ENCODE assay signal across 26 mouse cellular contexts in genomic region chr16:30937665-30938064, GRCm38 (mm10).
DNase-seq lines count a peak whose midpoint lies in the region; ATAC-seq lines count a peak whose summit lies in the region.
"Had no signal": no experiment of that assay in that cellular context is flagged by ENCODE, and none has a peak within 500 bp of the region (broad histone marks: within the 10 kb centered on the region; RNA-seq: fewer than 3 reads in every experiment).

No protein-coding gene starts in this region.

- no peaks in the 10 kb centered on the region for H3K9me3 ChIP-seq in heart, embryonic 12.5 days (replicated peaks)
- H3K9me3 ChIP-seq: embryonic facial prominence, embryonic 12.5 days; forebrain, embryonic 12.5 days; forebrain, embryonic 15.5 days; heart, embryonic 10.5 days; hindbrain, embryonic 10.5 days; hindbrain, embryonic 13.5 days had no signal

- 76% methylated on average over 3 of the region's 3 CpGs for WGBS in heart, embryonic 12.5 days

- no peak overlapping the region for H3K27ac ChIP-seq in heart, embryonic 12.5 days (ENCODE audit: poor library complexity, severe bottlenecking)
- H3K27ac ChIP-seq: embryonic facial prominence, embryonic 12.5 days; forebrain, embryonic 12.5 days; forebrain, embryonic 15.5 days; heart, adult 2 months; heart, embryonic 10.5 days; hindbrain, embryonic 10.5 days; hindbrain, embryonic 13.5 days had no signal

- no peaks in the 10 kb centered on the region for H3K36me3 ChIP-seq in heart, embryonic 12.5 days
- H3K36me3 ChIP-seq: embryonic facial prominence, embryonic 12.5 days; forebrain, embryonic 12.5 days; forebrain, embryonic 15.5 days; heart, embryonic 10.5 days; hindbrain, embryonic 10.5 days; hindbrain, embryonic 13.5 days had no signal

- H3K9ac ChIP-seq in heart, embryonic 12.5 days = no peak overlapping the region
- H3K9ac ChIP-seq: embryonic facial prominence, embryonic 12.5 days; forebrain, embryonic 12.5 days; forebrain, embryonic 15.5 days; hindbrain, embryonic 13.5 days had no signal

- H3K4me2 ChIP-seq in heart, embryonic 12.5 days = no peak overlapping the region
- H3K4me2 ChIP-seq: embryonic facial prominence, embryonic 12.5 days; forebrain, embryonic 12.5 days; forebrain, embryonic 15.5 days; hindbrain, embryonic 13.5 days had no signal

- no peak overlapping the region for H3K4me3 ChIP-seq in heart, embryonic 12.5 days
- H3K4me3 ChIP-seq: embryonic facial prominence, embryonic 12.5 days; erythroblast, embryonic 14.5 days; forebrain, embryonic 12.5 days; forebrain, embryonic 15.5 days; heart, adult 2 months; heart, embryonic 10.5 days; hindbrain, embryonic 10.5 days; hindbrain, embryonic 13.5 days had no signal

- peaks cover 11% of the 10 kb centered on the region for H3K4me1 ChIP-seq in heart, embryonic 12.5 days (replicated peaks)
- H3K4me1 ChIP-seq: forebrain, embryonic 15.5 days had no signal

- no peaks in the 10 kb centered on the region for H3K27me3 ChIP-seq in heart, embryonic 12.5 days (replicated peaks)
- H3K27me3 ChIP-seq: embryonic facial prominence, embryonic 12.5 days; forebrain, embryonic 12.5 days; forebrain, embryonic 15.5 days had no signal

- DNase-seq in heart, adult 11 months = peak; percentile 79
- DNase-seq in heart, postnatal 25 days (ENCODE audit: low spot score) = no peak
- peak; percentile 90 for DNase-seq in A20 (ENCODE audit: low read depth, low spot score)
- DNase-seq in NIH3T3 (ENCODE audit: low read depth) = peak; percentile 55
- DNase-seq in natural killer cell, adult 2 months (ENCODE audit: low spot score in 2 of 2) = peak; percentile 12 to 35
- no peak for DNase-seq in right cerebral cortex, postnatal 10 days (ENCODE audit: low spot score in 2 of 2)
- DNase-seq in thymus, postnatal 25 days = no peak
- DNase-seq: adrenal gland, adult 8-10 months; adrenal gland, postnatal 25 days; cerebellum, adult 11-12 months; cerebellum, adult 8-10 months; cerebellum, postnatal 14 days; gastrocnemius, postnatal 25 days; heart, adult 2 months; heart, postnatal 36 days had no signal

- intact Hi-C loops in heart, postnatal 25 days (cut with DNase I) = loop anchor here (2.0 to 5.0 kb wide), 4 partner anchors 33 to 337 kb away; no protein-coding TSS in a partner anchor

- ATAC-seq in heart, embryonic 12.5 days (ENCODE audit: insufficient number of reproducible peaks, low FRiP score) = no peak
- ATAC-seq: activated CD4-positive, CD25-positive, alpha-beta regulatory T cell, adult 4 months; forebrain, embryonic 15.5 days; hindbrain, embryonic 16.5 days; intestine, embryonic 16.5 days had no signal

Comparison
In these comparisons a context has a peak if more than half of its experiments do, and no peak if none do; other contexts are left out.
1. DNase-seq: peak in heart, adult 11 months (single experiment), A20 (single experiment), NIH3T3 (single experiment) and natural killer cell, adult 2 months (2 of 2); none in heart, postnatal 25 days (single experiment), right cerebral cortex, postnatal 10 days (0 of 2) and thymus, postnatal 25 days (single experiment).